Mouse (Mus musculus): ENCODE results near the gene Ncbp3. TPM values are rescaled to one million over a fixed set of nuclear protein-coding genes. Genes with fewer than 3 reads are reported as not detected.
"Not testable (repeated sequence)": the region's sequence is repeated elsewhere in the genome, so short reads cannot be mapped to it uniquely, and the experiment has no call there.

Ncbp3 gene
- polyA plus RNA-seq, 1 experiment from 2014 or later = 4.9 TPM

- DNase-seq (ENCODE audit: low spot score); H3K9me3 ChIP-seq (ENCODE audit: control insufficient read depth, low read length); H3K27me3 ChIP-seq (ENCODE audit: control insufficient read depth, insufficient read depth, low read length); H3K27ac ChIP-seq (replicated peaks); ATAC-seq (ENCODE audit: low FRiP score, low TSS enrichment); H3K36me3 ChIP-seq (ENCODE audit: control insufficient read depth, insufficient read depth, low read length); H3K9ac ChIP-seq (ENCODE audit: low read length); H3K4me2 ChIP-seq (replicated peaks; ENCODE audit: low read depth); H3K4me3 ChIP-seq (ENCODE audit: low read depth, low read length); H3K4me1 ChIP-seq (replicated peaks; ENCODE audit: control insufficient read depth, insufficient read depth): not testable (repeated sequence)
- peak; percentile 63 for TF ChIP-seq CTCF (IDR thresholded peaks at IDR 0.05; ENCODE audit: low read depth)
- 38% methylated on average over 3 of the region's 3 CpGs for WGBS
Observed at GRCm38 (mm10) chr11:73107358-73107757, 59.8 kb downstream of the Ncbp3 start.

- H3K9me3 ChIP-seq (ENCODE audit: control insufficient read depth, low read length) = no peaks in the 10 kb centered on the region
- H3K4me1 ChIP-seq (replicated peaks; ENCODE audit: control insufficient read depth, insufficient read depth) = no peaks in the 10 kb centered on the region
- no peaks in the 10 kb centered on the region for H3K36me3 ChIP-seq (ENCODE audit: control insufficient read depth, insufficient read depth, low read length)
- H3K4me3 ChIP-seq (ENCODE audit: low read depth, low read length) = no peak overlapping the region
- H3K4me2 ChIP-seq (replicated peaks; ENCODE audit: low read depth) = no peak overlapping the region
- no peak overlapping the region for H3K27ac ChIP-seq (replicated peaks)
- no peak overlapping the region for H3K9ac ChIP-seq (ENCODE audit: low read length)
- TF ChIP-seq CTCF (IDR thresholded peaks at IDR 0.05; ENCODE audit: low read depth) (no peak), EP300 (optimal IDR thresholded peaks at IDR 0.05) (no peak)
- 69% methylated on average over 5 of the region's 5 CpGs for WGBS
- no peak for DNase-seq (ENCODE audit: low spot score)
- H3K27me3 ChIP-seq (ENCODE audit: control insufficient read depth, insufficient read depth, low read length) = no peaks in the 10 kb centered on the region
- ATAC-seq (ENCODE audit: low FRiP score, low TSS enrichment) = no peak
Observed at GRCm38 (mm10) chr11:73108195-73108897, 60.8 kb downstream of the Ncbp3 start.

GRCm38 (mm10) chr11:73108898-73109625, 61.5 kb downstream of the Ncbp3 start:
- Histone ChIP-seq H3K9me3 (ENCODE audit: control insufficient read depth, low read length) (no peaks in the 10 kb centered on the region), H3K9ac (ENCODE audit: low read length) (no peak overlapping the region), H3K27me3 (ENCODE audit: control insufficient read depth, insufficient read depth, low read length) (no peaks in the 10 kb centered on the region), H3K36me3 (ENCODE audit: control insufficient read depth, insufficient read depth, low read length) (no peaks in the 10 kb centered on the region), H3K4me2 (replicated peaks; ENCODE audit: low read depth) (no peak overlapping the region), H3K27ac (replicated peaks) (no peak overlapping the region), H3K4me1 (replicated peaks; ENCODE audit: control insufficient read depth, insufficient read depth) (no peaks in the 10 kb centered on the region), H3K4me3 (ENCODE audit: low read depth, low read length) (no peak overlapping the region)
- no peak for TF ChIP-seq CTCF (IDR thresholded peaks at IDR 0.05; ENCODE audit: low read depth)
- no peak for TF ChIP-seq EP300 (optimal IDR thresholded peaks at IDR 0.05)
- no peak for ATAC-seq (ENCODE audit: low FRiP score, low TSS enrichment)
- no peak for DNase-seq (ENCODE audit: low spot score)
- 70% methylated on average over 14 of the region's 14 CpGs for WGBS

GRCm38 (mm10) chr11:73109941-73110340, 62.4 kb downstream of the Ncbp3 start:
- Histone ChIP-seq H3K4me1 (replicated peaks; ENCODE audit: control insufficient read depth, insufficient read depth) (no peaks in the 10 kb centered on the region), H3K9ac (ENCODE audit: low read length) (no peak overlapping the region), H3K9me3 (ENCODE audit: control insufficient read depth, low read length) (no peaks in the 10 kb centered on the region), H3K36me3 (ENCODE audit: control insufficient read depth, insufficient read depth, low read length) (no peaks in the 10 kb centered on the region), H3K4me2 (replicated peaks; ENCODE audit: low read depth) (no peak overlapping the region), H3K27me3 (ENCODE audit: control insufficient read depth, insufficient read depth, low read length) (no peaks in the 10 kb centered on the region), H3K27ac (replicated peaks) (no peak overlapping the region), H3K4me3 (ENCODE audit: low read depth, low read length) (no peak overlapping the region)
- TF ChIP-seq CTCF (IDR thresholded peaks at IDR 0.05; ENCODE audit: low read depth) (no peak), EP300 (optimal IDR thresholded peaks at IDR 0.05) (no peak)
- DNase-seq (ENCODE audit: low spot score) (no peak), ATAC-seq (ENCODE audit: low FRiP score, low TSS enrichment) (no peak)
- WGBS = 83% methylated on average over 3 of the region's 3 CpGs

- Histone ChIP-seq H3K9ac (ENCODE audit: low read length) (no peak overlapping the region), H3K27me3 (ENCODE audit: control insufficient read depth, insufficient read depth, low read length) (no peaks in the 10 kb centered on the region), H3K9me3 (ENCODE audit: control insufficient read depth, low read length) (no peaks in the 10 kb centered on the region), H3K4me3 (ENCODE audit: low read depth, low read length) (no peak overlapping the region), H3K4me1 (replicated peaks; ENCODE audit: control insufficient read depth, insufficient read depth) (no peaks in the 10 kb centered on the region), H3K36me3 (ENCODE audit: control insufficient read depth, insufficient read depth, low read length) (no peaks in the 10 kb centered on the region), H3K4me2 (replicated peaks; ENCODE audit: low read depth) (no peak overlapping the region), H3K27ac (replicated peaks) (no peak overlapping the region)
- ATAC-seq (ENCODE audit: low FRiP score, low TSS enrichment) = peak; percentile 30; the same call in 1 of the 2 replicates
- WGBS = 66% methylated on average over 6 of the region's 6 CpGs
- TF ChIP-seq EP300 (optimal IDR thresholded peaks at IDR 0.05) (no peak), CTCF (IDR thresholded peaks at IDR 0.05; ENCODE audit: low read depth) (no peak)
- peak; percentile 22 for DNase-seq (ENCODE audit: low spot score)
Observed at GRCm38 (mm10) chr11:73111414-73111813, 63.8 kb downstream of the Ncbp3 start.

- H3K36me3 ChIP-seq (ENCODE audit: control insufficient read depth, insufficient read depth, low read length) = no peaks in the 10 kb centered on the region
- no peaks in the 10 kb centered on the region for H3K27me3 ChIP-seq (ENCODE audit: control insufficient read depth, insufficient read depth, low read length)
- no peak overlapping the region for H3K4me2 ChIP-seq (replicated peaks; ENCODE audit: low read depth)
- H3K4me3 ChIP-seq (ENCODE audit: low read depth, low read length) = no peak overlapping the region
- no peak overlapping the region for H3K9ac ChIP-seq (ENCODE audit: low read length)
- H3K27ac ChIP-seq (replicated peaks) = no peak overlapping the region
- 82% methylated on average over 6 of the region's 6 CpGs for WGBS
- DNase-seq (ENCODE audit: low spot score) (no peak), ATAC-seq (ENCODE audit: low FRiP score, low TSS enrichment) (no peak)
- H3K9me3 ChIP-seq (ENCODE audit: control insufficient read depth, low read length) = no peaks in the 10 kb centered on the region
- TF ChIP-seq EP300 (optimal IDR thresholded peaks at IDR 0.05) (no peak), CTCF (IDR thresholded peaks at IDR 0.05; ENCODE audit: low read depth) (no peak)
- no peaks in the 10 kb centered on the region for H3K4me1 ChIP-seq (replicated peaks; ENCODE audit: control insufficient read depth, insufficient read depth)
Observed at GRCm38 (mm10) chr11:73126495-73126894, 78.9 kb downstream of the Ncbp3 start.
